Mouse (Mus musculus) thymus, adult 2 months (tissue): ENCODE measurements around the gene Pdzd3. TPM values are rescaled to one million over a fixed set of nuclear protein-coding genes. Genes with fewer than 3 reads are reported as not detected.

Source experiments
- DNase-seq: peaks from one replicate; pipeline ENCODE4 v3.0.0; 2021
- H3K27ac ChIP-seq: fragments of 200-500 bp; 2 replicates; pipeline ENCODE4 v1.5.1; 2012; ENCODE audit warnings: low read length, control low read depth; ENCODE audit not compliant: control insufficient read depth, insufficient read depth
- H3K27me3 ChIP-seq: fragments of 200-500 bp; 2 replicates; pipeline ENCODE4 v1.6.1; 2012; ENCODE audit warnings: mild to moderate bottlenecking, low read length, moderate library complexity, mixed read lengths; ENCODE audit not compliant: control insufficient read depth, insufficient read depth
- H3K36me3 ChIP-seq: fragments of 200-500 bp; 2 replicates; pipeline ENCODE4 v1.6.1; 2012; ENCODE audit warnings: mild to moderate bottlenecking, low read length, moderate library complexity; ENCODE audit not compliant: control insufficient read depth, insufficient read depth
- H3K4me1 ChIP-seq: fragments of 200-500 bp; replicated peaks from 2 replicates; pipeline ENCODE4 v1.6.1; 2012; ENCODE audit warnings: low read length; ENCODE audit not compliant: control insufficient read depth, insufficient read depth
- H3K4me3 ChIP-seq: fragments of 200-500 bp; 2 replicates; pipeline ENCODE4 v1.5.1; 2012; ENCODE audit warnings: mild to moderate bottlenecking, low read length, control low read depth, moderate library complexity; ENCODE audit not compliant: control insufficient read depth, insufficient read depth
- CTCF ChIP-seq: fragments of 200-500 bp; IDR thresholded peaks from 2 replicates; pipeline ENCODE4 v1.5.1; 2012; ENCODE audit warnings: mild to moderate bottlenecking, control low read depth, low read length, moderate library complexity, borderline replicate concordance; ENCODE audit not compliant: control insufficient read depth, poor library complexity, insufficient read depth; ENCODE audit errors: extremely low read depth
- POLR2A ChIP-seq: fragments of 200-500 bp; IDR thresholded peaks from 2 replicates; pipeline ENCODE4 v1.6.1; 2012; ENCODE audit warnings: mild to moderate bottlenecking, low read length, control low read depth, moderate library complexity; ENCODE audit not compliant: control insufficient read depth, poor library complexity, insufficient read depth; ENCODE audit errors: extremely low read depth
- WGBS: fragments of 180-500 bp; shearing (Covaris S2); methylation state at CpG from one replicate; pipeline ENCODE4 v1.1.7; 2018; 5-methylcytosine and 5-hydroxymethylcytosine counted together
- polyA plus RNA-seq: library from polyadenylated mRNA; depleted of rRNA; stranded (reverse); fragments of >200 nt; gene quantifications from 2 replicates; pipeline ENCODE4 v1.2.3, GENCODE M21; 2012

Gene Pdzd3
- polyA plus RNA-seq, 1 experiment: 0.59 TPM

DNA sequence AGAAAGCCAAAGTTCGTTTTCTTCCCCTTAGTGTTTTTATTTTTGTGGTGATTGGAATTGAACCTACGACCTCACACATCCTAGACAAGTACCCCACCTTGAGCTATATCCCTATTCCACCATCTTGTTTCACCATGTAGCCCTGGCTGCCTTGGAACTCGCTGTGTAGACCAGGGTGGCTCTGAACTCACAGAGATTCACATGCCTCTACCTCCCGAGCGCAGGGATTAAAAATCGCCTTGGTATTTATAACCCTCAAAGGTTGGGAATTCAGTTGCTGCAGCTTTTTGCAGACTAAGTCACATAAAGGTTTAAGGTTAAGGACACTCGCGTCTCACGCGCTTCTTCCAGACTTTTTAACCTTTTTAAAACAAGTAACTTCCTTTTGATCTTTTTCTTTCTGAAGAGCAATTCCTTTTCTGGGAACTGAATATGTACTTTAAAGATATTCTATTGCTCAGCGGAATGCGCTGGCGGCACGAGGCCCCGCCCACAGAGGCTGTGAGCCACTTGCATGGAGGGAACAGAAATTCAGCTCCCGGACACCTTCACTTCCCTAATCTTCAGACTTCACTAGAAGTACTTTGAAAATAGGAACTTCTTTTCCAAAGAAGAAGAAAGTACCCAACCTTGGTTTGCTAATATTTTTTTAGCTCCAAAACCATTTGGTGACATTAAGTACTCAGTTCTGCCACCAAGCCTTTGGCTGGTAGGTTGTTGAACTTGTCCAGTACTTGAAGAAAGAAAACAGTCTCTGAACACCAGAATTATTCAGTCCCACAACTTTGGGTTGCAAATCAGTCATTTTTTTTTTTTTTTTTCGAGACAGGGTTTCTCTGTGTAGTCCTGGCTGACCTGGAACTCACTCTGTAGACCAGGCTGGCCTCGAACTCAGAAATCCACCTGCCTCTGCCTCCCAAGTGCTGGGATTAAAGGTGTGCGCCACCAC is 16.5 kb downstream of the Pdzd3 start:
- WGBS: 13% methylated on average over 19 of the region's 19 CpGs
- Histone ChIP-seq H3K4me3 (peak overlapping the region; percentile 12; the same call in 1 of the 2 replicates), H3K4me1 (peaks cover 44% of the 10 kb centered on the region), H3K27ac (peak overlapping the region; percentile 99), H3K36me3 (peaks cover 4% of the 10 kb centered on the region; the same call in 1 of the 2 replicates), H3K27me3 (no peaks in the 10 kb centered on the region)
- peak; percentile 78 for DNase-seq
- 0 out of 2 replicates have a peak, but pooled peaks have one; percentile 37 for TF ChIP-seq POLR2A
- TF ChIP-seq CTCF: no peak

DNA sequence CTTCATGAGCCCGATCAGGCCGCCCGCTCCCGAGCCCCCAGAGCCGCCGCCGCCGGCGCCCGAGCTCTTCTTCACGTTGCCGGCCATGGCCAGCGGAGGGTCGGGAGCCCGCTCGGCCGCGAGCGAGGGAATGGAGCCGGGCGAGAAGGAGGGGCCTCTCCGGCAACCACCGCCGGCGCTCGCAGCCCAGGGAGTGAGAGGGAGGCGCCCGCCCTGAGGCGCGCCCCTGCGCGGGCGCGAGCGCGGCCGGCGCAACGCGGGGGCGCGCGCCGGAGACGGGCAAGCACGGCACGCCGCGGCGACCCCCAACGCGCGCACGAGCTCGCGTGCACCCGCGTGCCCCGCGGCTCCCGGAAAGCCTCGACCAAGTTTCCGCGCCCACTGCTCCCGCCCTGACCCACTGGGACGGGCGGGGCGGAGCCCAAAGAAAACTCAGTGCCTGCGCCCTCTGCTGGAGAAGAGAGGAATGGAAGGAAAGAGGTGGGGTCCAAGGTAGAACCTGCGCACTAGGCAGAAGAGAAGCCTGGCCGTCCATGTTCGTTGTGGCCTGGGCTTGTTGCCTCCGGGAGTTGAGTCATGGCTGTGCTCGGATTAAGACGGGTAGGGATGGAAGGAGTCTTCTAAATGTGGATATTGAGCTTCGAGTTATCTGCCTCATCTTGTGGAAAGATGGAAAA is 17.3 kb downstream of the Pdzd3 start, which contains the start of gene Cbl:
Gene Cbl (minus strand): TSS at position 248 of the 677 bp plus-strand sequence.
- under 1% methylated on average over 75 of the region's 76 CpGs for WGBS
- H3K4me3 ChIP-seq: peak within 1 kb of the TSS; percentile 85

DNA sequence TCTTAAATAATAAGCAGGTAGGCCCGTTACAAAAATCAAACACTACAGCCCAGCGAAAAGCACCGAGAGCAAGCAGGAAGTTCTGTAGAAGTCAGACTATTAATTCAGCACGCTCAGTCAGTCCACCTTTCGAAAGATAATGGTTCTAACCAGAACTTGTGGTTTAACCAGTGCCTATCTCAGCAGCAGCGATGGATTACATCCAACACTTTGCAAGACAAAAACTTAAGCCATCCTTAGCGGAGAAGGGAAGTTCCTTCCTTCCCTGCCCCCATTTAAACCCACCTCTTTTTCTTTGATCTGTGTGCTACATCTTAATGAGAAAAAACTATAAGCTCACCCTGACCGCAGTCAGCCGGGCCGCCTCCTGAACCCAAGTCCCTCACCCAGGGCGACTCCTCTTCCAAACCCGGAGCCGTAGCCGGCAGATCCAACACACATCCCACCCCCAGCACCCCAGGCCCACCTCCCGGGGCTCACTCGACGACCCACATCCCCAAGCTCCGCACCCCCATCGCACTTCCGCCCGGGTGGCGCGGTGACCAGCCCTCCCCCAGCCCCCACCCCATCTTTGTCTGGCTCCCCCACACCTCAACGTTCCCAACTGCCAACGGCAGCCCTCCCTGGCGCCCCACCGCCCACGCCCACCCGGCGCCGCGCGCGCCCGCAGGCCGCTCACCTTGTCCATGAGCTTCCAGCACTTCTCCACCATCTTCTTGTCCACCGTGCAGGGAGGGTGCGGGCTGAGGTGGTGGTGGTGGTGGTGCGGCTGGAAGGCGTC is 18.1 kb downstream of the Pdzd3 start:
- Histone ChIP-seq H3K27me3 (no peaks in the 10 kb centered on the region), H3K4me1 (peaks cover 41% of the 10 kb centered on the region), H3K4me3 (peak overlapping the region; percentile 85), H3K27ac (peak overlapping the region; percentile 66), H3K36me3 (peaks cover 4% of the 10 kb centered on the region)
- under 1% methylated on average over 40 of the region's 40 CpGs for WGBS
- peak; percentile 73 for DNase-seq
- TF ChIP-seq CTCF (no peak), POLR2A (peak; percentile 14; the same call in 1 of the 2 replicates)

More for the DNA sequence above, 17.3 kb downstream of the Pdzd3 start, which contains the start of gene Cbl:
- H3K4me1 ChIP-seq: peaks cover 43% of the 10 kb centered on the region
- H3K27ac ChIP-seq: peak within 1 kb of the TSS; percentile 99
- H3K36me3 ChIP-seq: peaks cover 4% of the 10 kb centered on the region
- TF ChIP-seq POLR2A: peak; percentile 93
- TF ChIP-seq CTCF: peak; percentile 95
- DNase-seq: peak; percentile 99
- no peaks in the 10 kb centered on the region for H3K27me3 ChIP-seq

DNA sequence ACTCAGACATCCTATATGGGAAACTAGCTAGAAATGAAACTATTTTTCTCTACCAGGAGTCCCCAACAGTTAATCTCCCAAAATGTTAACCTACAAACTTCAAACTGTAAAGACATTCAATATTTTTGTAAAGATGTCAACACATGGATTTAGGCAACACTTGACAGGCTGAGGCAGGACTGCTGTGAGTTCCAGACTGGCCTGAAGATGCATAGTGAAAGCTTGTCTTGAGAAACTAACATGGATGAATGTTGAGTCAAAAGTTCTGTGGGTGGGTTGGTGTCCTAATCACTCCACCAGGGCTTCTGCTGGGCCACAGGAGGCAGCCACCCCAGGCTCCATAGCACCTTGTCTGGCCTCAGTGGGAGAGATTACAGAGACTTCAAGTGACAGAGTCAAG is 19.7 kb downstream of the Pdzd3 start:
- no peak for TF ChIP-seq POLR2A
- TF ChIP-seq CTCF: no peak
- DNase-seq: no peak
- peaks cover 17% of the 10 kb centered on the region for H3K36me3 ChIP-seq
- peak overlapping the region; percentile 58 for H3K27ac ChIP-seq
- H3K4me3 ChIP-seq: peak overlapping the region; percentile 51
- H3K4me1 ChIP-seq: peaks cover 30% of the 10 kb centered on the region
- H3K27me3 ChIP-seq: no peaks in the 10 kb centered on the region

GRCm38 (mm10) chr9:44225993-44226392 is 25.3 kb downstream of the Pdzd3 start:
- Histone ChIP-seq H3K27ac (no peak overlapping the region), H3K4me3 (no peak overlapping the region), H3K27me3 (no peaks in the 10 kb centered on the region), H3K36me3 (peaks cover 17% of the 10 kb centered on the region), H3K4me1 (peaks cover 15% of the 10 kb centered on the region)
- no peak for TF ChIP-seq POLR2A
- no peak for TF ChIP-seq CTCF
- 77% methylated on average over 6 of the region's 6 CpGs for WGBS
- DNase-seq: no peak
